Mouse (Mus musculus): ENCODE measurements around the gene Crtc3.

DNA sequence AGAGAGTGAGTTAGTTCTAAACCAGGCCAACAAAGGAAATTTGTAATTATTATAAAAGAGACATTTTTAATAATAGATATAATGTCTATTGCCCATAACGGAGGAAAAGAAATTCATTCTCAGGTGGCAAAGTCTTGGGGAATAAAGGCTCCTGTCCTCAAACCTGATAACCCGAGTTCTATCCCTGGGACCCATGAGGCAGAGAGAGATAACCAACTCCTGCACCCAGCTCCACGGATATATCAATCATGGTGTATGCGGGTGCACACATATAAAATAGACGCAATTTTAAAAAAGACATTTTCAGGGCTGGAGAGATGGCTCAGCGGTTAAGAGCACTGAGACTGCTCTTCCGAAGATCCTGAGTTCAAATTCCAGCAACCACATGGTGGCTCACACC, 30.9 kb upstream of the Crtc3 start:
- TF ChIP-seq CTCF (IDR thresholded peaks at IDR 0.05; ENCODE audit: borderline replicate concordance, control insufficient read depth, extremely low read depth, insufficient read depth, low read length, poor library complexity) (no peak), POLR2A (IDR thresholded peaks at IDR 0.05; ENCODE audit: control insufficient read depth, extremely low read depth, insufficient read depth, low read length, poor library complexity) (no peak)

Measured in thymus, adult 2 months (tissue).